Mouse (Mus musculus) ES-E14 (cell line): Measurements from ENCODE around the gene Alg9. TPM values are rescaled to one million over a fixed set of nuclear protein-coding genes. Genes with fewer than 3 reads are reported as not detected.

Experiments
- DNase-seq: peaks from one replicate; pipeline ENCODE4 v3.0.0-alpha.2; 2013; ENCODE audit warnings: low read depth, low spot score
- H3K27ac ChIP-seq: 2 replicates; pipeline ENCODE4 v1.5.1; 2012; ENCODE audit warnings: low read depth, mild to moderate bottlenecking, low read length, moderate library complexity, mixed read lengths; ENCODE audit not compliant: poor library complexity, insufficient read depth, severe bottlenecking
- H3K36me3 ChIP-seq: 2 replicates; pipeline ENCODE4 v1.6.1; 2012; ENCODE audit warnings: mild to moderate bottlenecking, low read length, moderate library complexity, mixed read lengths; ENCODE audit not compliant: control insufficient read depth, poor library complexity, insufficient read depth, severe bottlenecking
- H3K4me1 ChIP-seq, 2 experiments: fragments of 150-350 bp in 1 of 2; sonication (generic) in 1 of 2; 2 replicates each; pipeline ENCODE4 v1.6.1; 2012; ENCODE audit warnings: low read length in 2 of 2, mild to moderate bottlenecking in 1 of 2, mixed read lengths in 1 of 2; ENCODE audit not compliant: control insufficient read depth in 2 of 2, insufficient read depth in 2 of 2, poor library complexity in 1 of 2
- H3K4me3 ChIP-seq, 2 experiments: fragments of 150-350 bp in 1 of 2; sonication (generic) in 1 of 2; 2 replicates each; pipeline ENCODE4 v1.5.1; 2012; ENCODE audit warnings: low read length in 2 of 2, low read depth in 1 of 2, mild to moderate bottlenecking in 1 of 2, mixed read lengths in 1 of 2; ENCODE audit not compliant: insufficient read depth in 1 of 2, poor library complexity in 1 of 2, severe bottlenecking in 1 of 2
- H3K9ac ChIP-seq: 2 replicates; pipeline ENCODE4 v1.6.1; 2012; ENCODE audit warnings: low read depth, mild to moderate bottlenecking, low read length, mixed read lengths; ENCODE audit not compliant: poor library complexity, insufficient read depth, severe bottlenecking
- H3K9me3 ChIP-seq: fragments of 150-350 bp; sonication (generic); 2 replicates; pipeline ENCODE4 v1.6.1; 2012; ENCODE audit warnings: low read depth, mild to moderate bottlenecking, low read length; ENCODE audit not compliant: control insufficient read depth, insufficient read depth
- CHD2 ChIP-seq: IDR thresholded peaks from 2 replicates; pipeline ENCODE4 v1.6.1; 2014; ENCODE audit warnings: mild to moderate bottlenecking, low read depth, low read length, inconsistent platforms
- HCFC1 ChIP-seq: IDR thresholded peaks from 2 replicates; pipeline ENCODE4 v1.6.1; 2012; ENCODE audit warnings: low read length, inconsistent platforms, borderline replicate concordance; ENCODE audit not compliant: insufficient read depth
- MAFK ChIP-seq: IDR thresholded peaks from 2 replicates; pipeline ENCODE4 v1.6.1; 2014; ENCODE audit warnings: mild to moderate bottlenecking, low read depth, low read length, inconsistent platforms; ENCODE audit not compliant: insufficient read depth
- ZC3H11A ChIP-seq: IDR thresholded peaks from 2 replicates; pipeline ENCODE4 v1.6.1; 2012; ENCODE audit warnings: low read depth, mild to moderate bottlenecking, inconsistent platforms, low read length, borderline replicate concordance
- ZNF384 ChIP-seq: IDR thresholded peaks from 2 replicates; pipeline ENCODE4 v1.6.1; 2012; ENCODE audit warnings: low read depth, low read length, inconsistent platforms
- in situ Hi-C, 2 experiments: fragments of 600-800 bp; cut with MboI; formaldehyde crosslinking; loops; one replicate each; pipeline ENCODE4 v1.15.1; 2025; ENCODE audit warnings: low sequenced_read_pairs in 2 of 2, inconsistent platforms in 1 of 2; ENCODE audit not compliant: unreplicated experiment in 2 of 2
- total RNA-seq: library from RNA; depleted of rRNA; stranded (reverse); fragments of 300-350 nt; gene quantifications from 2 replicates; pipeline ENCODE4 v1.2.3, GENCODE M21; 2012

Alg9 gene
- total RNA-seq, 1 experiment, result 30.8 TPM

GRCm38 (mm10) chr9:50833786-50834185, 59.0 kb downstream of the Alg9 start:
- Histone ChIP-seq H3K4me1 (no peaks in the 10 kb centered on the region), H3K9ac (no peak overlapping the region; the same call in 1 of the 2 replicates), H3K36me3 (peaks cover 5% of the 10 kb centered on the region; the same call in 1 of the 2 replicates), H3K4me3 (no peak overlapping the region), H3K9me3 (no peaks in the 10 kb centered on the region), H3K27ac (no peak overlapping the region)
- no peak for DNase-seq
- in situ Hi-C loops, result no loop called here
- TF ChIP-seq ZNF384 (no peak), ZC3H11A (no peak), CHD2 (no peak), MAFK (no peak), HCFC1 (no peak)

- H3K9ac ChIP-seq, result no peak overlapping the region
- TF ChIP-seq HCFC1 (no peak), CHD2 (no peak), ZNF384 (no peak), MAFK (no peak), ZC3H11A (no peak)
- in situ Hi-C loops, result no loop called here
- H3K27ac ChIP-seq, result no peak overlapping the region
- H3K9me3 ChIP-seq, result no peaks in the 10 kb centered on the region
- no peaks in the 10 kb centered on the region for H3K4me1 ChIP-seq
- DNase-seq, result no peak
- H3K36me3 ChIP-seq, result peaks cover 5% of the 10 kb centered on the region; the same call in 1 of the 2 replicates
- no peak overlapping the region for H3K4me3 ChIP-seq
Observed at GRCm38 (mm10) chr9:50835068-50835705, 60.4 kb downstream of the Alg9 start.

GRCm38 (mm10) chr9:50836097-50836496, 61.3 kb downstream of the Alg9 start:
- H3K4me1 ChIP-seq, result no peaks in the 10 kb centered on the region
- TF ChIP-seq ZNF384 (no peak), MAFK (no peak)
- no peak overlapping the region for H3K27ac ChIP-seq
- H3K9me3 ChIP-seq, result no peaks in the 10 kb centered on the region
- H3K9ac ChIP-seq, result no peak overlapping the region
- DNase-seq, result no peak
- in situ Hi-C loops, result no loop called here
- H3K4me3 ChIP-seq, result no peak overlapping the region
- peaks cover 5% of the 10 kb centered on the region; the same call in 1 of the 2 replicates for H3K36me3 ChIP-seq

- Histone ChIP-seq H3K36me3 (peaks cover 4% of the 10 kb centered on the region; the same call in 1 of the 2 replicates), H3K4me1 (no peaks in the 10 kb centered on the region), H3K9ac (no peak overlapping the region), H3K27ac (no peak overlapping the region), H3K9me3 (no peaks in the 10 kb centered on the region), H3K4me3 (no peak overlapping the region)
- in situ Hi-C loops, result no loop called here
- DNase-seq, result no peak
- TF ChIP-seq HCFC1 (no peak), ZNF384 (no peak), CHD2 (no peak), ZC3H11A (no peak), MAFK (no peak)
Observed at GRCm38 (mm10) chr9:50841079-50841789, 66.4 kb downstream of the Alg9 start.
